Mouse (Mus musculus) splenic B cell, adult 2 months (primary cell): ENCODE data around the gene Rabgef1.

Experiments
- DNase-seq: peaks from one replicate; pipeline ENCODE4 v3.0.0-alpha.2; 2011; ENCODE audit warnings: low read depth, low spot score
- H3K27me3 ChIP-seq: 2 replicates; pipeline ENCODE4 v1.6.1; 2012; ENCODE audit warnings: mild to moderate bottlenecking, low read length, moderate library complexity, mixed read lengths; ENCODE audit not compliant: control insufficient read depth, poor library complexity, insufficient read depth, severe bottlenecking
- H3K36me3 ChIP-seq: 2 replicates; pipeline ENCODE4 v1.6.1; 2012; ENCODE audit warnings: mild to moderate bottlenecking, low read length, moderate library complexity, mixed read lengths; ENCODE audit not compliant: control insufficient read depth, poor library complexity, insufficient read depth, severe bottlenecking

Rabgef1 gene

DNA sequence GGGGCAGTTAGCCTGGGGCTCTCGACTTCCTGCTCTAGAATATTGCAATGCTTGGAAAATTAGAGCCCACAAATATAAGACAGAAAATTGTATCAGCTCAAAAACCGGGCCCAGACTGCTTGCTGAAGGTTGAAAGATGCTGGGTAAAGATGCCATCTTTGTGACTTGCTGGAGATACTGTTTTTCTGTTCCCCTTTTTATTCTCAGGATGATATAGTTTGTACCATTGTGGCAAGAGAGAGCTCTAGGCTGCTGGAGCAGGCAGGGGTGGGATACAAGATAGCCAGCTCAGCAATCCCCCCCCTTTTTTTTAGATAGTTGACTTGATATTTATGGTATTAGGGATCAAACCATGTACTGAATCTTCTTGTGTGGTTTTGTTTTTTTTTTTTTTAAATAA, 17.3 kb upstream of the Rabgef1 start:
- Histone ChIP-seq H3K36me3 (peaks cover 2% of the 10 kb centered on the region; the same call in 1 of the 2 replicates), H3K27me3 (no peaks in the 10 kb centered on the region)
- no peak for DNase-seq

DNA sequence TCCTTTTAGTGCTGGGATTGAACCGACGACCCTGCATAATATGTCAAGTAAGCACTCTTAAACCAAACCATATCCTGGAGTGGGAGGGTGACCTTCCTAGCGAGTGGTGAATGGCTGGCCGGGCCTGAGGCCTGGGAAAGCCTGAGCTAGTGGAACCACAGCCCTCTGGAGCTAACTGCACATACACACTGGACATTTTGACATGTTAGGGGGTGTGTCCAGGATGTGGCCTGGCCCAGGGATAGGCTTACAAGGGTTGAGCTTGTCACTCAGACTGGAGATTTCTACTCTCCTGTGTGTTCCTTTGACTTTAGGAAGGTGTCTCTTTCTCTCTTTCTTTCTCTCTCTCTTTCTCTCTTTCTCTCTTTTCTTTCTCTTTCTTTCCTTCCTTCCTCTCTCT, 13.1 kb upstream of the Rabgef1 start:
- Histone ChIP-seq H3K27me3 (no peaks in the 10 kb centered on the region), H3K36me3 (no peaks in the 10 kb centered on the region)
- DNase-seq: no peak

DNA sequence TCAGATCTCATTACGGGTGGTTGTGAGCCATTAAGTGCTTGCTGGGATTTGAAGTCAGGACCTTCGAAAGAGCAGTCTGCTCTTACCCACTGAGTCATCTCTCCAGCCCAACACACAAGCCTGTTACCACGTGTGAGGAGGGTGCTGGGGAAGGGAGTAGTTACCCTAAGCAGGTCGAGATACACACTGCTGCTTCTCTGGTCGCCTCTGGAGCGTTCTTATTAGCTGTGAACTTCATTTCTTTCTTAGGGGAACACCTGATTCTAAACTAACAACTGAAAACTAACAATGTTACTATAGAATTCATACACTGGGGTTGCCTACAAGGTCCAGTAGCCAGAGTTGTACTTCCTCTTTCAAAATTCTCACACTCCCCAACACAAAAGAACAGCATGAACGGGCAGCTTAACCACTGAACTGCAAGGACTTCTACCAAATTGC, 11.8 kb upstream of the Rabgef1 start:
- DNase-seq: peak; percentile 77
- Histone ChIP-seq H3K36me3 (no peaks in the 10 kb centered on the region), H3K27me3 (no peaks in the 10 kb centered on the region)

DNA sequence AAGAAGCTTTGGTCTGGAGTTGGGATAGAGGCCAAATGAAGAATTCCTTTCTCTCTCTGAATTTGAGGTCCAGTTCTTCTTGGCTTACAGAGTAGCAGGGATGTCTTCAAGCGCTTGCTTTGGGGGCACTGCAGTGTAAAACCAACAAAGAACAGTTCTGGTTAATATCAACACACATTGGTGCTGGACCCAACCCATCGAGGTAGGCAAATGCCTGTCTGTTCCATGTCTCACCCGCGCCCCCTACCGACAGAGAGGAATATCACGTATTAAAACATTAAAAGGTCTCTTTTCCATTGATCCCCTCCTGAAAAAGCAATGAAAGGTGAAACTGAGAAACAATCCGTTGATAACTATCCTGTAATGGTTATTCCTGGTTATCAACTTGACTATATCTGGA, 7.9 kb upstream of the Rabgef1 start:
- H3K27me3 ChIP-seq: no peaks in the 10 kb centered on the region
- peak; percentile 87 for DNase-seq
- no peaks in the 10 kb centered on the region for H3K36me3 ChIP-seq

DNA sequence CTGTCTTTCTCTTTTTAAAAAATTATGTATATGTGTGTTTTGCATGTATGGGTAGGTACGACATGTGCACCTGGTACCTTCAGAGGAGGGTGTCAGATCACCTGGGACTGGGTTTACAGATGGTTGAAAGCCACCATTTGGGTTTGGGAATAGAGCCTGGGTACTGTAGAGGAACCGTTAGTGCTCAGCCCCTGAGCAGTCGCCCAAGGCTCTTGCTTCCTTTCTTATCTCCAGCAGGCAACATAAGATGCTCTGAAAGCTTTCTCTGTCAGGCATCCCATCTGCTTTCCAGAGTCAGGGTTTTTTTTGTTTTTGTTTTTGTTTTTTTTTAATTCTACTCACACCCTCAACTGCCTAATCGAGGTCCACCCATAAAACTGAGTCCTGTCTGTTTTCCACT, 6.4 kb upstream of the Rabgef1 start:
- no peaks in the 10 kb centered on the region for H3K27me3 ChIP-seq
- no peak for DNase-seq
- no peaks in the 10 kb centered on the region for H3K36me3 ChIP-seq

DNA sequence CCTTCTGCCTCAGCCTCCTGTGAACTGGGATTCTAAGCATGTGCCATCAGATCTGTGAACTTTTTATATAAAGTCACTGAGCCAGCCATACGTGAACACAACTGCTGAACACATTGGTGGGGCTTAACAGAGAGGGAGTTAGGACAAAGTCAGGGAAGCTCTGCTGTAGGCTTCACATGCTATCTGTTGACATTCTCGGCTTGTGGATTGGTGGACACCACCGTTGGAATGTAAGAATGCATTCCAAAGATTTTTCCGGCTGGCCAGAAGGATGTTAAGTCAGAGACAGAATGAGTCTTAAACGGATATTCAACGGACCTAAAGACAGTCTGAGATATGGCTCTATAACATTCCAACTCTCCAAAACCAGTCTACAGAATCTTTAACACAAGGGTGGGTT, 2.5 kb upstream of the Rabgef1 start:
- no peak for DNase-seq

DNA sequence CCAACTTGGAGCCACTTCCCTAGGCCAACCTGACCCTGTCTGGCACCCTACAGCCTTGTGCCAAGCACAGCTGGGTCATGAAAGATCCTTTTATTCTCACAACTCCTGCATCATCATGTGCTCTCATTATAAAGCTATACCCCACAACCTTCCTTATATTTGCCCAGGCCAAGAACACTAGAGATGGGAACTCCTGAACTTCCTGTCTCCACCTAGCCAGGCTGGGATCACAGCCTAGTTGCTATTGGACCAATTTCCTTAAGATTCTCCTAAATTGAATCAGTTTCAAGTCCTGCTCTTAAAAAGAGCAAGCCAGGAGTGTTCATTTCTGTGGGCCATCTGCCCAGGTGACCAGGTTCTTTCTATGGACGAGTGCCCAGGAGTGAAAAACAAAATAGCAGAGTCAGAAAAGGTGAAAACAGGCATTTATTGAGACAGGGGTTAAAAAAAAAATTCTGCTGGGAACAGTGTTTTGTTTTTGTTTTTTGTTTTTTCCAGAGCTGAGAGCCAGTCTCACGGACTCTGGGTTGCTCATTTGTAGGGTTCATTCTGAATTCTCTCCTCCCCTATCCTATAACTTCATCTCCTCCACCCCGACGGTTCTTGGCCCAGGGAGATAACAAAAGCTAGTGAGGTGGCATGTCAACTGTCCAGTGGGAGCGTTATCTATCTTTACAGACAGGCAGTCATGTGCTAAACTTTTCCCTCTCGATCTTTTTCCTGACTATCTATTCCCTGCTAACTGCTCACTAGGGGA, 754 bp upstream of the Rabgef1 start:
- Histone ChIP-seq H3K27me3 (no peaks in the 10 kb centered on the region), H3K36me3 (no peaks in the 10 kb centered on the region)
- DNase-seq: no peak

More for the DNA sequence above, 2.5 kb upstream of the Rabgef1 start:
- H3K27me3 ChIP-seq: no peaks in the 10 kb centered on the region
- H3K36me3 ChIP-seq: no peaks in the 10 kb centered on the region

DNA sequence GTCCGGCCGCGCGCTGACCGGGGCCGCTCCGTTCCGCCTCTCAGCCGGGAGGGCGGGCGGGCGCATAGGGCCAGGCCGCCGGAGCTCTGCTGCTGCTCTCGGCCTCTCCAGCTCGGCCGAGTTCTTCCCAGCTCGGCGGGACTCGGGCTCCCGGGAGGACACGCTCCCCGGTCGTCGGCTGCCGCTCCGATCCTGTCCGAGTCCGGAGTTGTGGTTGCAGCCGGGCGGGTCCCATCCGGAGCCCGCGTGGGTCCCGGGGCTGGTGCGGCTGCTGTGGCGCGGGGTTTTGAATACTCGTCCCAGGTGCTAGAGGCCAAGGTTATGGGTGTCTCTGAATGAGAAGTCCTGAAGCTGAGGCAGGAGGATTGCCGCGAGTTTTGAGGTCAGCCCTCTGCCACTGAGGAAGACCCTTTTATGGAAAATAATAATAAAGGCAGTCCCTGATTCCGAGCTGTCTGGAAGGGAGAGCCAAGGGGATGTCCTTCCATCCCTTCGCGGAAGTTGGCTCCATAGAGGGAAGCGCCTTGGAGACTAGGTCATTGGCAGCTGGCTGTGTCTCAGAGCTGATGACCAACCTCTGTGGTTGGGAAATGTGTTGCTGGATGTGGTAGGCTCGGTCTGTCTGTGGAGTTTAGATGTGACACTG, 481 bp downstream of the Rabgef1 start:
- DNase-seq: peak; percentile 52
- no peaks in the 10 kb centered on the region for H3K27me3 ChIP-seq

DNA sequence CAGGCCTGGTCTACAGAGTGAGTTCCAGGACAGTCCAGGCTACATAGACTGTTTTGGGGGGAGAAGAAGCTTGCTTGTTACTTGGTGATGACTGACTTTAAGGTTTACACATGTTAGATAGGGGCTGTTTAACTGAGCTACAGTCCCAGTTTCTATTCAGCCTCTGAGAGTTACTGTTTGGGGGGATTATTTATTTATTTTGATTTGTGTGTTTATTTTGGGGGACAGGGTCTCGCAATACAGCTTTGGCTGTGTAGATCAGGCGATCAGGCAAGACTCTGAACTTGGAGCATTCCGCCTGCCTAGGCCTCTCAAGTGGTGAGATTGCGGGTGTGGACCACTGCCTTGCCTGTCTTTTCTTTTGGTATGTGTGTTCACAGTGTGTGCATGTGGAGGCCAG, 1.4 kb downstream of the Rabgef1 start:
- H3K27me3 ChIP-seq: no peaks in the 10 kb centered on the region
- H3K36me3 ChIP-seq: no peaks in the 10 kb centered on the region
- no peak for DNase-seq

More for the DNA sequence above, 481 bp downstream of the Rabgef1 start:
- H3K36me3 ChIP-seq: no peaks in the 10 kb centered on the region

DNA sequence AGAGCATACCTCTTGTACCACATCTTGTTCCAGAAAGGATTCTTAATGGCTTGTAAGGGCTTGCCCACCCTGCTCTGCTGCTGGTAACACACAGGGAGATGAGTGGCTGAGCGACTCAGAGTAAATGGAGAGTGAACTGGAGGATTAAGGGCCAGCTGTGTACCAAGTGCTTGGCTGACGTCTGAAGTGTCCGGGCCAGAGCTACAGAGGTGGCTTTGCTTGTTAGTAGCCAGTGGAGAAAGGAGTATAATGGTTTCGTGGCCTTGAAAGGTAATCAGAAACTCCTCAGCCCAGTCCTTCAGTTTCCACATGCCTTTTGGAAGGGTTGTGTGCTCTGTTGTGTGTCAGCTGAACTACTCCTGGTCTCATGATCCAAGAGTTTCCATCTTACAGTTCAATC, 6.3 kb downstream of the Rabgef1 start:
- Histone ChIP-seq H3K27me3 (no peaks in the 10 kb centered on the region), H3K36me3 (no peaks in the 10 kb centered on the region)
- DNase-seq: no peak

DNA sequence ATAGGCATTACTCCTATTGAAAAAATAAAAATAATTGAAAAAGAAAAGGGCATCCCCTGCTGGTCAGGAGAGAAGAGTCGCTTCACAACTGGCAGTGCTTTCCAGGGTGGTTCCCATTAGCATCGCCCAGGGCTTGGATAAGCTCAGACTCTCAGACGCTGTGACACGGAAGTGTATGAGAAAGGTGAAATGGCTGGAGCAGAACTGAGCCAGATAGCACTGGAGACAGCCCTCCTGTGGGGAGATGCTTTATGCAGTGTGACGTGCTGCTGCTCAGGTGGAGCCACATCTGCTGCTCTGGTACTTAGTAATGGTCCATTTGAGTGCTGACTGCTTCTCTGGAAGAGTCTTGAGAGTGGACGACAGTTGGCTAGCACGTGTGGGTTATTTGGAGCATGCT, 8.8 kb downstream of the Rabgef1 start:
- DNase-seq: no peak
- no peaks in the 10 kb centered on the region for H3K36me3 ChIP-seq
- H3K27me3 ChIP-seq: no peaks in the 10 kb centered on the region

DNA sequence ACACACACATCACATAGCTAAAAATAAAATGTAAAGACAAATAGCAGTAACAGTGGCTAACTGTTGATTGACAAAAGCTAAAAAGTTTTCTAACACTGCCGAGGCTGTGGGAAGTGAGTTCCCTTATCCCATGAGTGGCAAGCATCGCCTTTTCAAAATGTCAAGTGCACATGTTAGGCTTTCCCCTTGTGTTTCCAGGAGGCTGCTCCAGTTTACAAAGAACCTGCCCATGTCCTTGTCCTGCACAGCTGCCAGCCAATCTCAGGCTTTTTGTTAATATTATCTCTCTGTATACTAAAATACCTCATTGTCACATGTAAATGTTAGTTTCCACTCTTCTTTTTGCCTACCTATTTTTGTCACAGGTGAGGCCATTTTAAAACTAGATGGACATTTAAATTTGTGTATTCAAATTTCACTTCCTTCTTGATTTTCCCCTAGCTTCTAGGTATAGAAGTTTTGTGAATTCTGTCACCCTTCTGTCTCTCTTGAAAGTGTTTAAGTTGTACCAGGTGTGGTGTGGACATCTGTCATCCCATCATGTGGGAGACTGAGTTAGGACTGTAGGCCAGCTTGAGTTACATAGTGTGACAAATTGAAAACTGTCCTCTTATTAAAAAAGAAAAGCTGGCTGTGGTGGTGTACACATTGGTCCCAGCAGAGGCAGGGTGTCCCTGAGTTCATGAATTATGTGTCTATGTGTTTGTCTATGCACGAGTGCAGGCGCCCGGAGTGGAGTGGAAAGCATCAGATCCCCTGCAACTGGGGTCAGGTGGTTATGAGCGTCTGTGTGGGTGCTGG, 10.3 kb downstream of the Rabgef1 start:
- DNase-seq: peak; percentile 75
- Histone ChIP-seq H3K36me3 (no peaks in the 10 kb centered on the region), H3K27me3 (no peaks in the 10 kb centered on the region)

DNA sequence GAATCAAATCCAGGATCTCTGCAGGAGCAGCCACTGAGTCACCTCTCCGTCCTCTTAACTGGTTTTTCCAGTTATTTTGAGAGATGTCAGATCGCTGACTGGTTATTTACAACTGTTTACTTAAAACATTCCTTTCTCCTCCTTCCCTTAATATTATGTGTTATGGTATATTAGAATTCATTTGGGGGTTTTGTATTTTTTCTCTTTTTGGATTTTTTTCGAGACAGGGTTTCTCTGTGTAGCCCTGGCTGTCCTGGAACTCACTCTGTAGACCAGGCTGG, 10.9 kb downstream of the Rabgef1 start:
- H3K36me3 ChIP-seq: no peaks in the 10 kb centered on the region; the same call in 1 of the 2 replicates
- DNase-seq: no peak
- no peaks in the 10 kb centered on the region for H3K27me3 ChIP-seq

DNA sequence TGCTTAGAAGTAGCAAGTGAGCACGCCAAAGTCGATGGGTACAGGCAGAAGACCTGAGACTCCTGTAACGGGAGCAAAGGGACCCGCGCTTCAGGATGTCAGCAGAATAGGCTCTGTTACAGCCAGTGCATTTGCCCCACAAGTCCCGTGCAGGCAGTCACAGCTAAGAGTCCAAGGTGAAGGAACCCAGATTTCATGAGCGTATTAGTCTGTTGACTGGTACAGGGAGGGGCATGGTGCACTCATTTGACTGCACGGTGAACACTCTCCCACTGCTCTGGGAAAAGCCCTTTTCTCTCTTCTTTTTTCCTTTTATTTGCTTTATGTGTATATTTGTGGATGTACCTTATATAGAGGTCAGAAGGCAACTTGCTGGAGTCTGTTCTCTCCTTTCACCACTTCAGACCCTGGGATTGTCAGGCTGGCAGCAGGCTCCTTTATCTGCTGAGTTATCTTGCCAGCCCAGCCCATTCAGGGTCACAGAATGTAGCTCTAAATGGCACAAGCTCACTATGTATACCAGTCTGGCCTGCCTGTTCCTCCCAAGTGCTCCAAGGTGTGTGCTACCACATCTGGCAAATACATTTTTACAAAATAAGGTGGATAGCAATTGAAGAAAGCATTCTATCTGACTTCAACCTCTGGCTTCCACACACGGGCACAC, 12.7 kb downstream of the Rabgef1 start:
- no peak for DNase-seq

DNA sequence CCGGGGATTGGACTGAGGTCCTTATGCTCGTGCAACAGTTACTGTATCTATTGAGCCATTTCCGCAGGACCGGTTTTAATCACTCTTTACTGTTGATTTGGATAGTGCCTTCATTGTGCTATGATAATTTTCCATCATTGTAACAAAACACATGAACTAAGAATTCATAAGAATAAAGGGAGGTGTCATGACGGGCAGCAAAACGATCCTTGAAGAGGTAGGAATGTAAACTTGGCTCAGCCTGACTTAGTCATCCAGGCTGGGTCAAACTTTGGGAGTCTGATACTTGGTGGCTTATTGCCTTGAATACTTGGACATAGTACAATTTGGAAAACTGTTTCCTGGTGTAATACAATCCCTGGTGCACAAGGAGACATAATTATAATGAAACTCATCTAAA, 13.7 kb downstream of the Rabgef1 start:
- no peak for DNase-seq
- Histone ChIP-seq H3K27me3 (no peaks in the 10 kb centered on the region), H3K36me3 (peaks cover 11% of the 10 kb centered on the region; the same call in 1 of the 2 replicates)

More for the DNA sequence above, 12.7 kb downstream of the Rabgef1 start:
- no peaks in the 10 kb centered on the region for H3K27me3 ChIP-seq
- peaks cover 8% of the 10 kb centered on the region; the same call in 1 of the 2 replicates for H3K36me3 ChIP-seq
